Mouse (Mus musculus) inflammation-experienced regulatory T-cells (primary cell): ENCODE measurements around the gene Gm10272. TPM values are rescaled to one million over a fixed set of nuclear protein-coding genes. Genes with fewer than 3 reads are reported as not detected.

ENCODE experiments used
- polyA plus RNA-seq, 2 experiments: library from polyadenylated mRNA; unstranded; fragments of 100-300 nt; shearing (Covaris generic); gene quantifications; one replicate each; pipeline ENCODE4 v1.2.1; 2017

The Gm10272 gene
- polyA plus RNA-seq: not detected

GRCm38 (mm10) chr10:77706326-77706725, at the start of gene Gm10272:
Gene Gm10272, plus strand, starts transcription at chr10:77706626.

GRCm38 (mm10) chr10:77685895-77686664, 20.3 kb upstream of the Gm10272 start, which contains the start of gene Tspear:
Gene Tspear, plus strand, starts transcription at chr10:77686569.

DNA sequence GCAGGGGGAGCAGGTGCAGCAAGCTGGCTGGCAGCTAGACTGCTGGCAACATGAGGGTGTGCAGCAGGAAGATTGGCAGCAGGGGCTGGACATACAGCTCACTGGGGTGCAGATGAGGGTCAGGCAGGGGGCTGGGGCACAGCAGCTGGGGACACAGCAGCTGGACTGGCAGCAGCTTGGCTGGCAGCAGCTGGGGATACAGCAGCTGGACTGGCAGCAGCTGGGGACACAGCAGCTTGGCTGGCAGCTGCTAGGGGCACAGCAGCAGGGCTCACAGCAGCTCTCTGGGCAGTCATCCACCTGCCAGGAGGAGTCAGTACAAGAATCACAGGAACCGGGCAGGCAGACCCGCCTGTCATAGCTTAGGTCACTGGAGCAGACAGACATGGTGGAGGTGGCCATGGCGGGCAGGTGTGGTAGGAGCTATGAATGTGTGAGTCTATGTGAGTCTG, 16.0 kb upstream of the Gm10272 start, which contains the start of gene Gm19402:
Gm19402 (minus strand) TSS at position 402 of the 452 bp plus-strand sequence.

GRCm38 (mm10) chr10:77697133-77697532, 9.3 kb upstream of the Gm10272 start, which contains the start of gene Gm9508:
Gene Gm9508, minus strand, starts transcription at chr10:77697233.

GRCm38 (mm10) chr10:77711157-77711556, 4.7 kb downstream of the Gm10272 start, which contains the start of gene Gm10024:
Gene Gm10024, plus strand, starts transcription at chr10:77711457.

DNA sequence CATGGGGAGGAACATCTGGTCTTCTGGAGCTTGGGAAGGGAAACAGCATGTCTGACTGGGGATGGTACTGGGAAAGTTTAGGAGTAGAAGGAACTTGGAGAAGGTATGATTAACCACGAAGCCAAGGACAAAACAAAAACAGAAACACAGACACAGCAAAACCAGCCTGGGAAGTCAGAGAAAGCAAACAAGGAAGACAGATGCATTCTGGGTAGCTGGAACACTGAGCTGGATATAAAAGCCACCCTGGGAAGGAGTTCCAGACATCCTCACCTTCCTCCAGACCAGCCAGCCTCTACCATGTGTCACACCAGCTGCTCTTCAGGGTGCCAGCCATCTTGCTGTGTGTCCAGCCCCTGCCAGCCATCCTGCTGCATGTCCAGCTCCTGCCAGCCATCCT, 9.1 kb downstream of the Gm10272 start, which contains the start of gene Gm10142:
Gm10142 (plus strand) TSS at position 301 of the 400 bp plus-strand sequence.

GRCm38 (mm10) chr10:77720299-77720698, 13.9 kb downstream of the Gm10272 start, which contains the start of gene Krtap12-1:
Gene Krtap12-1, plus strand, starts transcription at chr10:77720599.

GRCm38 (mm10) chr10:77726186-77726585, 19.8 kb downstream of the Gm10272 start, which contains the start of gene Gm10100:
Gene Gm10100, plus strand, starts transcription at chr10:77726486.

GRCm38 (mm10) chr10:77741924-77742688, 35.7 kb downstream of the Gm10272 start, which contains the start of gene Gm18596:
Gene Gm18596, minus strand, starts transcription at chr10:77742638.

DNA sequence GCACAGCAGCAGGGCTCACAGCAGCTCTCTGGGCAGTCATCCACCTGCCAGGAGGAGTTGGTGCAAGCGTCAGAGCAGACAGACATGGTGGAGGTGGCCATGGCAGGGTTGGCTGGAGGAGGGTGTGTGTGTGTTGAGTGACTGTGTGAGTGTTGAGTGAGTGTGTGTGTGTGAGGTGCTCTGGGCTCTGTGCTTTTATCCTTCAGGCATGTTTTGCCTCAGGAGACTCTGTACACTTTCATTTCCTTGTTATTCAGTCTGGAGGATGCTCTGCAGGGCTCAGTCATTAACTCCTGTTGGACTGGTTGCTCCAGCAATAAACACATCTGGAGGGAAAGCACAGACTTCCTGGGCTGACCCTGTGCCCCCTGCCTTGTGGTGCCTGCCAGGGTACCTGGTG, 44.8 kb downstream of the Gm10272 start, which contains the start of gene Gm9736:
Gm9736 (minus strand) TSS at position 101 of the 400 bp plus-strand sequence.

Other genes with a start within 250 kb of the Gm10272 start
- 10 to 100 TPM; 42.4 to 43.5 TPM for gene Fam207a, start 190.8 kb upstream of the Gm10272 start, polyA plus RNA-seq
- gene Itgb2, start 176.4 kb upstream of the Gm10272 start, polyA plus RNA-seq: 100 to 1,000 TPM; 542 to 549 TPM
- 100 to 1,000 TPM in 1 of 2 experiments, 10 to 100 TPM in 1; 89.0 to 125 TPM for gene Pttg1ip, start 124.9 kb upstream of the Gm10272 start, polyA plus RNA-seq
- 100 to 1,000 TPM in 1 of 2 experiments, 10 to 100 TPM in 1; 95.5 to 116 TPM for gene Sumo3, start 100.5 kb upstream of the Gm10272 start, polyA plus RNA-seq
- 1 to 10 TPM in 1 of 2 experiments, not detected in 1; 2.4 TPM for gene Gm49325, start 100.4 kb upstream of the Gm10272 start, polyA plus RNA-seq
- gene Ube2g2, start 84.4 kb upstream of the Gm10272 start, polyA plus RNA-seq: 10 to 100 TPM; 44.0 to 51.5 TPM
- gene Tspear, start 20.1 kb upstream of the Gm10272 start, polyA plus RNA-seq: 1 to 10 TPM in 1 of 2 experiments, under 1 TPM in 1; 0.58 to 1.0 TPM
- gene Gm19402, start 15.9 kb upstream of the Gm10272 start, polyA plus RNA-seq: 1 to 10 TPM in 1 of 2 experiments, not detected in 1; 1.2 TPM
- under 1 TPM; 0.53 to 0.62 TPM for gene Gm9508, start 9.4 kb upstream of the Gm10272 start, polyA plus RNA-seq
- not detected for gene Gm10024, start 4.8 kb downstream of the Gm10272 start, polyA plus RNA-seq
- gene Gm10142, start 9.2 kb downstream of the Gm10272 start, polyA plus RNA-seq: not detected
- gene Krtap12-1, start 14.0 kb downstream of the Gm10272 start, polyA plus RNA-seq: not detected
- not detected for gene Gm10100, start 19.9 kb downstream of the Gm10272 start, polyA plus RNA-seq
- gene Gm18596, start 36.0 kb downstream of the Gm10272 start, polyA plus RNA-seq: not detected
- under 1 TPM in 1 of 2 experiments, not detected in 1; 0.81 TPM for gene Gm9736, start 44.7 kb downstream of the Gm10272 start, polyA plus RNA-seq
- not detected for gene Gm3233, start 53.1 kb downstream of the Gm10272 start, polyA plus RNA-seq
- gene Gm3238, start 64.7 kb downstream of the Gm10272 start, polyA plus RNA-seq: not detected
- not detected for gene Gm7138, start 70.3 kb downstream of the Gm10272 start, polyA plus RNA-seq
- gene Gm3250, start 75.9 kb downstream of the Gm10272 start, polyA plus RNA-seq: not detected
- 1 to 10 TPM in 1 of 2 experiments, not detected in 1; 1.3 TPM for gene Gm7137, start 81.6 kb downstream of the Gm10272 start, polyA plus RNA-seq
- gene Gm9639, start 88.5 kb downstream of the Gm10272 start, polyA plus RNA-seq: not detected
- gene Gm19668, start 92.5 kb downstream of the Gm10272 start, polyA plus RNA-seq: not detected
- not detected for gene Gm9507, start 105.2 kb downstream of the Gm10272 start, polyA plus RNA-seq
- gene Gm2696, start 108.1 kb downstream of the Gm10272 start, polyA plus RNA-seq: not detected
- gene Krtap10-4, start 120.5 kb downstream of the Gm10272 start, polyA plus RNA-seq: not detected
- gene Krtap10-10, start 129.3 kb downstream of the Gm10272 start, polyA plus RNA-seq: under 1 TPM in 1 of 2 experiments, not detected in 1; 0.33 TPM
- not detected for gene Gm36176, start 140.2 kb downstream of the Gm10272 start, polyA plus RNA-seq
- gene Gm10318, start 146.2 kb downstream of the Gm10272 start, polyA plus RNA-seq: not detected
- not detected for gene Gm3285, start 155.3 kb downstream of the Gm10272 start, polyA plus RNA-seq
- 1 to 10 TPM in 1 of 2 experiments, under 1 TPM in 1; 0.13 to 2.1 TPM for gene Lrrc3, start 195.9 kb downstream of the Gm10272 start, polyA plus RNA-seq